Mouse (Mus musculus) mouse embryonic stem cell (cell line): Measurements from ENCODE around the gene Omt2a.
"Not testable (repeated sequence)": the region's sequence is repeated elsewhere in the genome, so short reads cannot be mapped to it uniquely, and the experiment has no call there.

Experiments used
- in situ Hi-C, 2 experiments: fragments of 300-500 bp; cut with MboI; formaldehyde crosslinking; loops; 1 replicate in 1 of 2; 3 replicates in 1 of 2; pipeline ENCODE4 v1.14.3; 2019 to 2020; ENCODE audit warnings: low sequenced_read_pairs in 2 of 2, low pct_unique_long_range_greater_than_20kb in 1 of 2, mixed read lengths in 1 of 2; ENCODE audit not compliant: unreplicated experiment in 1 of 2

Gene Omt2a

DNA sequence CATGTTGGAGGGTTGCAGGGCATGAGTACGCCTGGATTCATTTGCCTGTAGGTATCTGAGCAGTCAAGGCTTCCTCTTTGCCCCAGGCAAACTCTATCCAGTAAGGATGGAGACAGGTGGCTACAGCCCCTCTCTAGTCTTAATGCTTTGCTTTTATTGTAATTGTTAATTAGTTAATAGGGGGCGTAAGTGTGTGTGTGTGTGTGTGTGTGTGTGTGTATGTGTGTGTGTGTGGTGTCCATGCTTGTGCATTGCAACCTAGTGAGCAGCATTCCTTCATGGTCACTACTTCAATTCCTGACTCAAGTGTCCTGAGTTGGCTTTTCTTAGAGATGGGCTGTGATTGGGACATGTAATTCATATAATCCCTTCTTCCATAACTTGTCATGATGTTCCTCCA lies at the start of gene Omt2a:
Gene Omt2a, minus strand, starts transcription at position 101 of the 400 bp plus-strand sequence.
- in situ Hi-C loops, result no loop called here

DNA sequence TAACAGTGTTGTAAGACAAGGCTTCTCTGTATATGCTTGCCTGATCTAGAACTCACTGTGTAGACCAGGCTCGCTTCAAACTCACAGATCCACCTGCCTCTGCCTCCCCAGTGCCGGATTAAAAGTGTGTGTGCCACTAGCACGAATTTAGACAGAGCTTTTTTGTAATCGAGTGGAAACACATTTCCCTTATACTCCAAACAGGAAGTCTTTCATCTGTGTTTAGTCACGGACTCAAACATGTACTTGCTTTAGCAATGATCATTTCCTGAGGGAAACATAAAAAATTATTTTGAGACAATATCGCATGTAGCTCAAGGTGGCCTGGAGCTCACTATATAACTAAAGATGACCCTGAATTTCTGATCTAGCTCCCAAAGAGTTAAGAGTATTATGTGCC lies 48.8 kb upstream of the Omt2a start:
- in situ Hi-C loops, result no loop called here

DNA sequence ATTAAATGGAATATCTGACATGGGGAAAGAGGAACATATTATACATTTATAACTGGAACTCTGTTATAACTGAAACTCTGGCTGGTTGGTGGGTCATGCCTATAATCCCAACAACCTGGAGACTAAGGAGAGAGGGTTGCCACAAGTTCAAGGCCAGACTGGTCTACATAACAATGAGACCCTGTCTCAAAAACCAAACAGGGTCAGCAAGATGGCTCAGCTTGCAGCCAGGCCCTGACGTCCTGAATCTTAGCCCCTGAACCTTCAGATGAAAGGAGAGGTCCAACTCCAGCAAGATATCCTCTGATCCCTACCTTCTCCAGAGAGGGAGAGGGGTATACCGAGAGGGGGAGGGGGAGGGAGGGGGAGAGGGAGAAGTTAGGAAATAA lies 45.9 kb upstream of the Omt2a start:
- in situ Hi-C loops, result no loop called here

DNA sequence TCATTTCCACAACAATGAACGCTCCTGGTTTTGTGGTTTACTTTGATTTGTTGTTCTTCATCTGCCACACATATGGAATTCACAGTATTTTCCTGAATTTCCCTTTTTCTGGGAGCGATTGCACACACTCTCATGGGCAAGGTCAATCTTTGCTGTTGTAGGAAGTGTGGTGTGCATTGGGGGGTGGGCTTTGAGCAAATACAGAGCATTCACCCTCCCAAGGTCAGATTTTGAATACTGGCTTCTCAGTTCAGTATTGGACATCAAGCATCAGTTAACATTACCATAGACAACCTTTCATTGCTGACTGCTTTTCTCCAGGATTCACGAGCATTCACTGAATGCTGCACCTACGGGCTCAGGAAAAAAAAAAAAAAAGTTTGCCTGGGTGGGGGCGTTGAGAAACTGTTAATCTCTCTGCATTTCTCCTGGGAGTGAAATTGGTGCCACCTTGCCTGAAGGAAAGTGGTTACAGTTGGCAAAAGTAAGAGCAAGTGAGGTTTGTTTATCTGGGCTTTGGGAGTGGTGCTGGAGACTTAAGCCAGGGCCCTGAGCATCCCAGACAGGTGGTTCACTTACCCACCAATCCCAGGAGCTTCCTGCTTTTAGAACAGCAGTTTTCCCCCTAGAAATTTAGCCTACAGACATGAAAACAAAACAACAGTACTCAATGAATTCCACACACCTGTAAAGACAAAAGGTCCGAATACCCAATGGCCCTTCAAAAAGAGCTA lies 45.3 kb upstream of the Omt2a start:
- in situ Hi-C loops, result loop anchor here in 1 of 2 experiments (5.0 kb wide), 1 partner anchor 32 kb away; no protein-coding TSS in a partner anchor

DNA sequence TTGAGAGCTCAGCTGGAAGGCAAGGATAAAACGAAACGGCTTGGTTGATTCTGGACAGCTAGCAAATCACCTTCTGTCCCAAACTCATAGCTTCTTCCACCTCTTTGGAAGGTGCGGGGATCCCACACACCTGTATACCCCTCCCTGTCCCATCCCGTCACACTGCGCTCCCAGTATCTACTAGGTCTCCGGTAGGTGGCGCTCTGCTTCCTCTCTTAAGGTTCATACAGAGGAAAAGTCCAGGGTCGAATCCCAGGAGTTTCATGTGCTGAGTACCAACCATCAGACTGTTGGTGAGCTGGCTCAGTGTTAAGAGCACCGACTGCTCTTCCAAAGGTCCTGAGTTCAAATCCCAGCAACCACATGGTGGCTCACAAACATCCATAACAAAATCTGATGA lies 43.5 kb upstream of the Omt2a start:
- in situ Hi-C loops, result loop anchor here in 1 of 2 experiments (5.0 kb wide), 1 partner anchor 34 kb away; no protein-coding TSS in a partner anchor

DNA sequence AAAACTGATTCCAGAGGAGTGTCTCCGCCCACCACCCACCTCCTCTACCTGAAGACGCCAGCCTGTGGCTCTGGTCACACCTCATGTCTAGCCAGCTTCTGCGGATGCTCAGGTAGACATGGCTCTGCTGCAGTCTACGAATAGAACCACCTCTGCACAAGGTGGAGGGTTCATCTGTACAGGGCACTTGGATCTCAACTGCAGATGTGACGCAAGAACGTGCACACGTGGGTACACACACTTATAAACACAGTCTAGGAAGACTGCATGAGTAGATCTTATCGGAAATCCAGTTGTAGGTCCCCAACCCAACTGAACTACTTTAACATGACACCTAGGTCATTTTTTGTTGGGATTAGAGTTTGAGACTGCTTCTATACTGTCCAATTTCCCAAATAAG lies 41.0 kb upstream of the Omt2a start, which contains the start of gene Gsta2:
Gene Gsta2, minus strand, starts transcription at position 178 of the 400 bp plus-strand sequence.
- in situ Hi-C loops, result loop anchor here in 1 of 2 experiments (5.0 kb wide), 1 partner anchor 37 kb away; no protein-coding TSS in a partner anchor

DNA sequence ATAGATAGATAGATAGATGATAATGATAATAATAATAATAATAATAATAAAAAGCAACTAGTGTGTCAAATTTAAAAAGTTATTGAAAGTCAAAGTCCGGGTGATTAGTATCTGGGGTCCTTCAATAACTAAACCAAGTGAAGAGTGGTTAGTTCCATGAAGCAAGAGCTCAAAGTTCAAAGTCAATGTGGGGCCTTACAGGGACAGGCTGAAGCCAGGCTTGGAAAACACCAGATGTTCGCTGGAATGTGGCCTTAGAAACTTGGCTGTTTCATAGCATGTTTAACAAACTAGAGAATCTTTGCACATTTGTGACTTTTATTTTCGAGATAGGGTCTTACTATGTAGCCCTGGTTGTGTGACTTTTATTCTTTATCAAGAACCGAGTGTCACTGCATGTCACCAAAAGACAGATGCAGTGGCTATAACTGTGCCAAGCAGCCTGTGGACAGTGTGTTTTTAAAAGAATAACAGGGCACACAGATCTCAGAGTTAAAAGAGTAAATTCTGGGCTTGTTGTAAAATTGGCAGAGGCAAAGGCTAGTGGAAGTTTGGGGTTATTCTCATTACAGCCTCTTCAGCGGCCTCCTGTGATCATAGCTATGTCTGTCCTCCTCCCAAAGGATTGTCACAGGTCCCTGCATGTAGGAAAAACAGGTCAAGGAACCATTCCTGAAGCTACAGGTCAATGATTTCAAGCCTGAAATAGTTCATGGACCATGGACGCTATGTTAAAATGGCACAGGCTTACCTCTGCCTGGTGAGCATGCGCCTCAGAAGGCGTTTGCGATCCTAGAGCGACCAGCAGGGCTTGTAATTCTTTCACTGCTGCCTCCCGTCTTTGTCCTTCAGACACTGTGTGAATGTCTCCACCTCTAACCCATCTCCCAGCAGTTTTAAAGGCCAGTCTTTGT lies 40.3 kb upstream of the Omt2a start:
- in situ Hi-C loops, result loop anchor here in 1 of 2 experiments (5.0 kb wide), 1 partner anchor 37 kb away; no protein-coding TSS in a partner anchor

DNA sequence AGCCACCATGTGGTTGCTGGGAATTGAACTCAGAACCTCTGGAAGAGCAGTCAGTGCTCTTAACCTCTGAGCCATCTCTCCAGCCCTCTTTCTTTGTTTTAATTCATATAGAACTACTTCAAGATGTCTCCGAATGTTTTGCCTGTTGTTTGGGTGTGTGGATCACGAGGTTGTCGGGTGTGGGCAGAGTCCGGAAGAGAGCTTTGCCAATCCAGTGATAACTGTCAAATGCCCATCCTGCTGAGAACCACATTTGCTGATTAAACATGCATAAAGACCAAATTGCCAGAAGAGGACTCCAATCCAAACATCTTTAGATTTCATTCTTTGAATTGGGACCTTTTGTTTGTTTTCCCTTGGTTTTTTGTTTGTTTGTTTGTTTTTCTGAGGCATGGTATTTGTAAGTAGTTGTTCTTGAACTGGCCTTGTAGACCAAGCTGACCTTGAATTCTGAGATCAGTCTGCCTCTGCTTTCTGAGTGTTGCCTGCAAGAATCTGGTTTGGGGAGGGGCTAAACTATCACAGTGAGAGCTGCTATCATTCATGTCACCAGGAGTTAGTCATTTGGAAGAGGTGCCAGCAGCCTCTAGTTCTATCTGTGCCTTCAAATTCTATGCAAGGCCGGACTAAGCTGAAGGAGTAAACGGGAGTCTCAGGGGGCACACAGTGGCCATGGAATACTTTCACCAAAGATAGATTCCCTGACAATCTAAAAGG lies 37.1 kb upstream of the Omt2a start:
- in situ Hi-C loops, result no loop called here

DNA sequence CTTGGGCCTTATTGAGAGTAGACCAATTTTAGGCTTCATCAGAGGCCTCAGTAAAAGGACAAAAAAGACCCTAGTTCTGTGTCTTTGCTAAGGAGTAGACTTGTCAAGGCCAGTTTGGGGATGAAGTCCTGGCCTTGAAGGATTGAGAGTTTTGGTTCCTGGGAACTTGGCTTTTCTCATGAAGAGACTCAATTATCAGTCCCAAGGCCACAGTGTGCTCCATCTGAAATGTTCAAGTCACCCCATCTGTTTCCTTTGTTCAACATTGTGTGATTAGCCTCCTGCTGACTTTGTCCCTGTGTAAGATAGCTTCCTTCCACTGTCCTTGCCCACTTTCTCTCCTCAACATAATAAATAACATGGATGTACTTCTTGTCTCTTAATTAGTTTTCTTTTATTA lies 35.4 kb upstream of the Omt2a start:
- in situ Hi-C loops, result not testable (repeated sequence)

DNA sequence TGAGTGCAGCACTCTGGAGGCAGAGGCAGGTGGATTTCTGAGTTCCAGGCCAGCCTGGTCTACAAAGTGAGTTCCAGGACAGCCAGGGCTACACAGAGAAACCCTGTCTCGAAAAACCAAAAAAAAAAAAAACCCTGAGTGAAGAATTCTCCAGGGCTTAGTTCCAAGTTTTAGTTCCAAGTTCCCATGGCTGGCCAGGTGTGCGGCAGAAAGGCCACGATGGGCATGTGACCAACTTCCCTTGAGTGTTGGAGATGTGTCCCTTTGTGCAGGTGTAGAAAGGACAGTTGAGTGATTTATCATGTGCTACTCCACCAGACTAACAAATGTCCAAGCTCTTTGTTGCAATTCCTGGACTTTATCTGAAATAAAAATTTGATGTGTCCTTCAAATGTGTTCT lies 34.5 kb upstream of the Omt2a start:
- in situ Hi-C loops, result not testable (repeated sequence)

DNA sequence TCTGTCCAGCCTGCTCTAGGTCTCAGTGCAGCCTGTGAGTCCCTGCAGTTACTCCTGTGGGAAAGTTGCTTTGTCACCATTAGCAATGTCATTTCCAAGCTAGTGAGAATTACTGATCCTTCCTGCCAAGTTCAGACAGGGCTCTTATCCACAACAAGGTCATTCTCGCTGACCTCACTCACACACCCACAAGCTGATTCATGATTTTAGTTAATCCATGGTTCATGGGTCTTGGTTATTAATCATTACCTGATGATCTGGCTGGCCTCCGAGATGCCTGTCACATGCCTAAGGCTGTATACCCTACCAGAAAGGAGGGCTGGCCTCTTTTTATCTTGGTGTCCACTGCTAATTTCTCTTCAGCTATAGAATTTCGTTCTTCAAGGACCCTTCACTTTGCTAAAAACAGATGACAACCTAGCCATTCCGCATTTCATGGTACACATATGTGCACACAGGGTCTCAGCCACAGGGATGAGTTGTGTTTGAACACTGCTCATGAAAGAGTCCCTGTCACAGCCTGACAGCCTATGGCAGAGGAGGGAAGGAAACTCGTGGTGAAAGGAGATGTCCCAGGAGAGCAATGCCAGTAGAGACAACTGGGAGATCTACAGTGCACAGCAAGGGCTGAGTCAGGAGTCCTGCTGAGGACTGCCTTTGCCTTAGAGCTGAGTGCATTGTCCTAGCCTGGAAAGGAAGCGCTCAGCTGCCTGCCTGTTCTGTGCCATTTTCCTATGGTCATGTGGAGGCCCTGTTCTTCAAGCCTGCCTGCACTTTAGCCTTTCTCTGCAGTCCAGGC lies 33.8 kb upstream of the Omt2a start:
- in situ Hi-C loops, result not testable (repeated sequence)

DNA sequence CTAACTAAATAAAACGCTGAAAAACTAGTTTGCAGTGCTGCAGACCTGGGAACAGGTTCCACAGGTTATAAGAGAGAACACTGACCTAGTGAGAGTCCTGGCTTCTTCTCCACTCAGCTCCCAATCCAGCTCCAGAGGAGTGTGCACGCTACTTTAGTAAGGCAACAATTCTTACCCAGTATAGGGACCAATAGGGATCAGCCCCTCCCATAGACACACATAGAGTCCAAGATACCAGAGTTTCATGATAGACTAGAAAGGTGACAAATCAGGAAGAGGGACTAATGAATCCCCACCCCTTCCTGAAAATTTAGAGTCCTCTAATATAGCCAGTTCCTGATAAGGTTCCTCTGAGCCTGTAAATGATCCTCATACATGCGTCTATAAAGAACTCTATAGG lies 32.4 kb upstream of the Omt2a start:
- in situ Hi-C loops, result no loop called here

DNA sequence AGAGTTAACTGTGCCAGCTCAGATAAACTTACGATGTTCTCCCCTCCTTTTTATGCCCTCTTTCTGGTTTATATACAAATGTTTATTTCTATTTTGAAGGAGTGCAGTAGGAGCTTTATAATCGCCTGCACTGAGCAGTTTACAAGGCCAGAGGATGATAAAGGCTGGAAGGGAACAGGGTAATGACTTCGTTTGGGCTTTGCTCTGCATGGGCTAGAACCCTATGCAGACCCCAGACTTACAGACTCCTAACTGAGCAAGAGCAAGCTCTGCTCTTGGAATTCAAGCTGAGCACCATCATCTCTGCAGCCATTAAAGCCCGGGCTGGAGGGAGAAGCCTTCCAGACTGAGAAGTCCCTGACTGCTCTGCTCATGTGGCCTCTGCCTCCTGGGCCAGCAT lies 30.6 kb upstream of the Omt2a start:
- in situ Hi-C loops, result not testable (repeated sequence)

DNA sequence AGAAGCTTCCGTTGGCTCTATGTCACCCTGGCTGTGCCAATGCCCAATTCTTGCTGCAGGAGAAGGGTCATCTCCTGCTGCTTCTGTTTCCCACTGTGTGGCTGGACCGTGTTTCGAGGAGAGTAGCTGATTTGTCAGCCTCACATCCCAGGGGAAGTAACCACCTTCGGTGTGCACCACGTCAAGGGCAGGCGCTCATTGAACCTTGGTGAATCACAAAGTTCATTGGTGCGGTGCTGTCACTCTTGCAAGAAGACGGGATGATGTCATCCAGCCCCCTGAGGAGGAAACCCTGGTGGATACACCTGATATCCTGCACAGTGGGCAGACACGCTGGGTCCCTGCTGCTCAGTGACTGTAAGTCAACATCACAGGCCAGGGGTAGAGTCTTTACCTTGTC lies 28.5 kb upstream of the Omt2a start:
- in situ Hi-C loops, result not testable (repeated sequence)

DNA sequence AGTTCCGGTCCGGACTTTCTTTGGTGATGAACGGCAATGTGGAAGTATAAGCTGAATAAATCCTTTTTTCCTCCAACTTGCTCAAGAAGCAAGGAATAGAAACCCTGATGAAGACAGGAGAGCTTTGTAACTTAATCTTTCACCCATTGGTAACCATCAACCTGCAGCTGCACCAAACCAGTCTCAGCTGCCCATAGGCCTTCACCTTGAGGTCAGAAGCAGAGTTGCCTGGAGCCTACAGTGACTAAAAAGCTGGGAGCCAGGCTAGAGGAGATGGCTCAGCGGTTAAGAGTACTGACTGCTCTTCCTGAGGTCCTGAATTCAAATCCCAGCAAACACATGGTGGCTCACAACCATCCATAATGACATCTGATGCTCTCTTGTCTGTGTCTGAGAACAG lies 27.9 kb upstream of the Omt2a start:
- in situ Hi-C loops, result not testable (repeated sequence)

DNA sequence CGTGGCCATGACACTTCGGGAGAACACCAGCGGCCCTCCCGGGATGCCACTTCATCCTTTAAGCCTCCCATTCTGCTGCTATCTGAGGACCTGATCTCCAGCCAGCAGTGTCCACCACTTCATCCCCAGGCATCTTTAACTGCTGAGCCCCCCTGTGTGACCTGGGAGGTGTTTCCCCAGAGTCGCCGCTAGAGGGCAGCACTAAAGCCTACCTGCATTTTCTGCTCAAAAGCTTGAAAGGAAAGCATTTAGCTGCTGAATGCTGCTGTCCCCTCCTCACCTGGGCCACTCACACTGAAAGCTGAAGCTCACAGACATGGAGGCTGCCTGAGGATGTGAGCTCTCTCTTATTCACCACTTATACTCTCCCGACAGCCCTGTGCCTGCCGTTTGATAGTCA lies 25.7 kb upstream of the Omt2a start:
- in situ Hi-C loops, result not testable (repeated sequence)

DNA sequence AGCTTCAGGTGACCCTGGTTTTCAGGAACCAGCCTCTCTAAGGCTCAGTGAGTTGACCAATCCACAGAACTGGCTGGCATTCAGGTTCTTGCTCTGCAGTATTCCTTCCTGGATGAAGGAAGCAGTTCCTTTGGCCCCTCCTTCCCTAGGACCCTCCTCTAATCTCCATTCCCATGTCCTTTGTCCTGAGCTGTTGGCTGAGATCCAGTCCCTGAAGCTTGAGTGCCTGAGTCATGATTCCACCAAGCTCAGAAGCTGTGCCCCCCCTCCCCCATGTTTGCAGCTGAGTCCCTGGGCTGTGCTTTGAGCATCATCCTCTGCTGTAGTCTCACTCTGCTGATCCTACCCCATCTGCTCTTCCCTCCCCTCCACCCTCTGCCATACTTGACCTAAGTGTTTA lies 22.5 kb upstream of the Omt2a start:
- in situ Hi-C loops, result not testable (repeated sequence)

DNA sequence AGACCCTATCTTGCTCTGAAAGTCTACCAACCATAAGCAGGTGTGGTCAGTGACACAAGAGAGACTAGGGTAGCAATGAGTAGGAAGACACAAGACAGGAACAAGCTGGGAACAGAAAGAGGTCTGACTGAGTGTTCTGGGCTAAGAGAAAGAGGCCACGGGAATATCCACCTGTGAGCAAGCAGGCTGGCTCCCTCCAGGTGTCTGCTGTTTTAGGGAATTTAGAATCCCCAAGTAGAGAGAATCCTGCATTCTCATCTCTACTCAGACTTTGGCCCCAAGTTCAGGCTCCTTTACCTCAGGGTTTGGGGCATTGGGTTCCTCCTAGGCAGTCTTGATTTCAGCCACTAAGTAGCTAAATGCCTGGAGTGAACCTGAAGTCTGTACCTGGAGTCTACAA lies 12.7 kb upstream of the Omt2a start, which contains the start of gene Omt2b:
Gene Omt2b, plus strand, starts transcription at position 301 of the 400 bp plus-strand sequence.
- in situ Hi-C loops, result not testable (repeated sequence)
